Mouse (Mus musculus): Measurements from ENCODE around the gene Ncor2. TPM values are rescaled to one million over a fixed set of nuclear protein-coding genes. Genes with fewer than 3 reads are reported as not detected.

Gene Ncor2
- total RNA-seq, 1 experiment from 2014 or later, result 10.7 TPM

- ATAC-seq (replicated peaks in 1 of 2; ENCODE audit: insufficient read depth in 1 of 2, low FRiP score in 2 of 2, low TSS enrichment in 1 of 2, low read depth in 1 of 2, poor library complexity in 2 of 2, severe bottlenecking in 2 of 2), result peak; percentile 12 to 18; a peak in 1 of 4 replicates
Observed at GRCm38 (mm10) chr5:125071919-125072318, 107.1 kb downstream of the Ncor2 start.

- ATAC-seq (replicated peaks in 1 of 2; ENCODE audit: insufficient read depth in 1 of 2, low FRiP score in 2 of 2, low TSS enrichment in 1 of 2, low read depth in 1 of 2, poor library complexity in 2 of 2, severe bottlenecking in 2 of 2), result no peak
Observed at GRCm38 (mm10) chr5:125070399-125070798, 108.6 kb downstream of the Ncor2 start.

- ATAC-seq (replicated peaks in 1 of 2; ENCODE audit: insufficient read depth in 1 of 2, low FRiP score in 2 of 2, low TSS enrichment in 1 of 2, low read depth in 1 of 2, poor library complexity in 2 of 2, severe bottlenecking in 2 of 2), result no peak
Observed at GRCm38 (mm10) chr5:125069916-125070315, 109.1 kb downstream of the Ncor2 start.

DNA sequence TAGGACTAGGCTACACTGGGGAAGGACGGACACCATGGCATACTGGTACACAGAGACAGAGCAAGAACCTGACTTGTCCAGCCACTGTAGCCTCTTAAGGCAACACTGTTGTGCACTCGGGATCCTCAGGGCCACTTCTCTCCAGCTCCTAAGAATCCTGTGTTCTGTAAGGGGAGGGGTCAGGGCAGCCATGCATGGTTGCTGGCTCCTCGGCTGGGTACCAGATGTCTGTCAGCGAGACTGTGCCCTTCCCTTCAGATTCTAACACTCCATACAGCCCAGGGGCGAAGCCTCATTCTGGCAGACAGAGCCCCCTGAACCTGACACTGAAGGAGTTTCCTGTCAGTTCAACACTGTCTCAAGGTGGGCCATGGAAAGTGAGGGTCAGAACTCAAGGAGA is 109.6 kb downstream of the Ncor2 start:
- no peak for ATAC-seq (replicated peaks in 1 of 2; ENCODE audit: insufficient read depth in 1 of 2, low FRiP score in 2 of 2, low TSS enrichment in 1 of 2, low read depth in 1 of 2, poor library complexity in 2 of 2, severe bottlenecking in 2 of 2)

DNA sequence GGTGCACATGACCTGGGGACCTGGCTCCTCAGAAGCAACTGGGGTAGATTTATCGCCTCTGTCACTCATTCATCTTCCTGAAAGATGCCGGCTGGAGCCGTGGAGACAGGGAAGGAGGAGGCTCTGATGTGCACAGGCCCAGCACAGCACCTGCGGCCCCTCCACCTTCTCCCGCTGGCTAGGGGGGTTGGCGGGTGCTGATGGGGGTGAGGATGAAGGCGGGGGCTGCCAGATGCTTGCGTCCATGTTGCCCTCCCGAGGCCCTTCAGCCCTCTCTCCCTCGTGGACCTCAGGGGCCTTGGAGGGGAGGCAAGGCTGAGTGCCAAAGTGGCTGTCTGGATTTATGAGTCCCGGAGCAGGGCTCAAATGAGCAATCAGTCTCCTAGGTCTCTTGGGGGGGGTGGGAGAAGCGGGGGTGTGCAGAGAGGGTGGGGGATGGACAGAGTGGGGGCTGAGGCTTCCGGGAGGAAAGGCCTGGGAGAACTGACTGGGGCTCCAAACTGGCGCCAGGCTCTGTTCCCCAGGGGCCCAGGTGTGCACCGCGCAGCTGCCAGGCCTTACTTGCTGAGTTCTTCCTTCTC is 110.6 kb downstream of the Ncor2 start:
- no peak for ATAC-seq (replicated peaks in 1 of 2; ENCODE audit: insufficient read depth in 1 of 2, low FRiP score in 2 of 2, low TSS enrichment in 1 of 2, low read depth in 1 of 2, poor library complexity in 2 of 2, severe bottlenecking in 2 of 2)

DNA sequence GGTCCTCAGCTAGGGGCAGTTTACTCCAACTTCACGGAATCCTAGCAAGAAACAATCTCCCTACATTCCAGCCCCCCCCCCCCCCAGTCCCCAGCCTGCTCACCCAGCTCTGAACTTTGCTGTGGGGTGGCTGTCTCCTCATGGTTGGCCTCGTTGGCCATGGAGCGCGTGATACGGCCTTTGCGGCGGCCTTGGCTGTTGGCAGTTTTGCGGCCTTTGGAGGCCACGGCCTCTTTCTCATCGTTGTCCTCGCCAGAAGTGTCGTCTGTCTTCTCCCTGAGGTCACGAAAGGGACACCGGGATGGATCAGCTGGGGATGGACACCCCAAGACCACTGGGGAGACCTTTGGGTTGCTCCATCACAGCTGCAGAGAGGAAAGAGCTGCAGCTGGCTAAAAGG is 111.3 kb downstream of the Ncor2 start:
- ATAC-seq (replicated peaks in 1 of 2; ENCODE audit: insufficient read depth in 1 of 2, low FRiP score in 2 of 2, low TSS enrichment in 1 of 2, low read depth in 1 of 2, poor library complexity in 2 of 2, severe bottlenecking in 2 of 2), result no peak

GRCm38 (mm10) chr5:125066479-125067471 is 112.2 kb downstream of the Ncor2 start:
- ATAC-seq (replicated peaks in 1 of 2; ENCODE audit: insufficient read depth in 1 of 2, low FRiP score in 2 of 2, low TSS enrichment in 1 of 2, low read depth in 1 of 2, poor library complexity in 2 of 2, severe bottlenecking in 2 of 2), result peak in 1 of 2 experiments; percentile 34; a peak in 2 of 4 replicates

DNA sequence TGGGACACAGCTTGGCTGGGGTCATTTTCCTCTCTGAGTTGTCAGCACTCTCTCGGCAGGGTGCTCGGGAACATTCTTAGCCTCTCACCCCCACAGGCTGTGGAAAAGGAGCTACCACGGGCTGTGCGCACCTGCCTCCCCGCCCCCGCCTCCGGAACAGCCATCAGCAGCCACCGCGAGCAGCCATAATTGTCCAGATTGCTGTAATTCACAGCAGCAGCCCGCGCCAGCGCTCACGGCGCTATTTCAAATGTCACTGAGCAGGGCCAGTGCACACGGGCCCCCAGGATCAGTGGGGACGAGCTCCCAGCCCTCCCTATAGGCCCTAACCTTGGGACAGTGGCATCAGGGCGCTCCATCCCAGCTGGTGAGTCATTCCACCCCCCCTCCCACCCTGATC is 116.0 kb downstream of the Ncor2 start:
- no peak for ATAC-seq (replicated peaks in 1 of 2; ENCODE audit: insufficient read depth in 1 of 2, low FRiP score in 2 of 2, low TSS enrichment in 1 of 2, low read depth in 1 of 2, poor library complexity in 2 of 2, severe bottlenecking in 2 of 2)

GRCm38 (mm10) chr5:125058267-125058668 is 120.8 kb downstream of the Ncor2 start:
- ATAC-seq (replicated peaks in 1 of 2; ENCODE audit: insufficient read depth in 1 of 2, low FRiP score in 2 of 2, low TSS enrichment in 1 of 2, low read depth in 1 of 2, poor library complexity in 2 of 2, severe bottlenecking in 2 of 2), result peak; percentile 34 to 61

GRCm38 (mm10) chr5:125057555-125058266 is 121.3 kb downstream of the Ncor2 start:
- ATAC-seq (replicated peaks in 1 of 2; ENCODE audit: insufficient read depth in 1 of 2, low FRiP score in 2 of 2, low TSS enrichment in 1 of 2, low read depth in 1 of 2, poor library complexity in 2 of 2, severe bottlenecking in 2 of 2), result 0 out of 4 replicates have a peak, but pooled peaks have one; percentile 12 to 20

DNA sequence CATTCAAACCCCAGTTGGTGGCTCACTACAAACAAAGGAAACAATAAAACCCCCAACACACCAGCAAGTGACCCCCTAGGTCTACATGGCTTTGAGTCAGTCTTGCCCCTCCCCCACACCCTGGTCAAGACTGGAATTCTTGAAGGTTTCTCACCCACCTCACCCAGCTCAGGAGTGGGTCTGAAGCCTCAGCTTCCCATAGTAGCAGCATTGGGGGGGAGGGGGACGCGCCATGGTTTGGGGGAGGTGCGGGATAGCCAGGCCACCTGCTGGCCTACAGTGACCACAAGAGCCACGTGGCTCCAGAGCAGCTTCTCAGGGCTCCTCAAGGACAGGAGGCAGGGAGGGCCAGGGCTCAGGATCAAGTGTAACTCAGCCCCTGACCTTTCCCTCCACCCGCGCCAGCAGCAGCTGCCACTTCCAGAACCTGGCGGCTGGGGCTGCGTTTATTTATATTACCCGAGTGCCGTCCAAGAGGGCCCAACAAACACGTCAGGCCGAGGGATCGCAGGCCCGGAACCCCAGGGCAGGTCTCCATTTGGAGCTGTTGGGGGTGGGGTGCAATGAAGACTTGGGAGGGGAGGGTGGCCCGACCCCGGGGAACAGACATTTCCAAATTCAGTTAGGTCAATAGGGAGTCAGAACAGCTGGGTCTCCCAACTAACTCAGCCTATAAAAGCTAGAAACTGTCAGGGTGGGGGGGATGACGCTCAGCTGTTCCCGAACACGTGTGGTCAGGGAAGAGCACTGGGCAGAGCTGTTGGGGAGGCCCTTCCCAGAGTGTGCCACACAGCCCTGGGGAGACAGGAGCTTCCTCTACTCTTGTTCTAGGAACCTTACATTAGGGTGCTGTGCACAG is 122.1 kb downstream of the Ncor2 start:
- ATAC-seq (replicated peaks in 1 of 2; ENCODE audit: insufficient read depth in 1 of 2, low FRiP score in 2 of 2, low TSS enrichment in 1 of 2, low read depth in 1 of 2, poor library complexity in 2 of 2, severe bottlenecking in 2 of 2), result no peak

- ATAC-seq (replicated peaks in 1 of 2; ENCODE audit: insufficient read depth in 1 of 2, low FRiP score in 2 of 2, low TSS enrichment in 1 of 2, low read depth in 1 of 2, poor library complexity in 2 of 2, severe bottlenecking in 2 of 2), result no peak
Observed at GRCm38 (mm10) chr5:125056331-125056695, 122.7 kb downstream of the Ncor2 start.

DNA sequence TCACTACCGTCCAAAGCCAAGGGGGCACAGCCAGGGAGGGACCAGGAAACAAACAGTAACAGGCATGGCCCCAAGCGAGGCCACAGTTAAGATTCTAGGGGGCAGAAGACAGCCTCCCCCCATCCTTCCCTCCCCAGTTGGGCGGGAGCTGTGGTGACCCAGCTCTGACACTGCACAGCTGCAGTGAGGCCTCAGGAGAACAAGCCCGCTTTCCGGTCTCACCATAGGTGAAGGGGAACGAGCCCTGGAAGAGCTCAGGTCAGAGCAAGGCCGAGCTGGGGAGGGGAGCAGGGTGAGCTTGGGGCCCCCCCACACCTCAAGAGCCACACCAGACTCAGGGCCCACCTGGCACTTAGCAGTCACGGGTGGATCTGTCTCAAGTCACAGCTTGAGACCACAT is 123.1 kb downstream of the Ncor2 start:
- peak; percentile 29 to 36; a peak in 3 of 4 replicates for ATAC-seq (replicated peaks in 1 of 2; ENCODE audit: insufficient read depth in 1 of 2, low FRiP score in 2 of 2, low TSS enrichment in 1 of 2, low read depth in 1 of 2, poor library complexity in 2 of 2, severe bottlenecking in 2 of 2)

GRCm38 (mm10) chr5:125053661-125054060 is 125.4 kb downstream of the Ncor2 start:
- ATAC-seq (replicated peaks in 1 of 2; ENCODE audit: insufficient read depth in 1 of 2, low FRiP score in 2 of 2, low TSS enrichment in 1 of 2, low read depth in 1 of 2, poor library complexity in 2 of 2, severe bottlenecking in 2 of 2), result no peak

DNA sequence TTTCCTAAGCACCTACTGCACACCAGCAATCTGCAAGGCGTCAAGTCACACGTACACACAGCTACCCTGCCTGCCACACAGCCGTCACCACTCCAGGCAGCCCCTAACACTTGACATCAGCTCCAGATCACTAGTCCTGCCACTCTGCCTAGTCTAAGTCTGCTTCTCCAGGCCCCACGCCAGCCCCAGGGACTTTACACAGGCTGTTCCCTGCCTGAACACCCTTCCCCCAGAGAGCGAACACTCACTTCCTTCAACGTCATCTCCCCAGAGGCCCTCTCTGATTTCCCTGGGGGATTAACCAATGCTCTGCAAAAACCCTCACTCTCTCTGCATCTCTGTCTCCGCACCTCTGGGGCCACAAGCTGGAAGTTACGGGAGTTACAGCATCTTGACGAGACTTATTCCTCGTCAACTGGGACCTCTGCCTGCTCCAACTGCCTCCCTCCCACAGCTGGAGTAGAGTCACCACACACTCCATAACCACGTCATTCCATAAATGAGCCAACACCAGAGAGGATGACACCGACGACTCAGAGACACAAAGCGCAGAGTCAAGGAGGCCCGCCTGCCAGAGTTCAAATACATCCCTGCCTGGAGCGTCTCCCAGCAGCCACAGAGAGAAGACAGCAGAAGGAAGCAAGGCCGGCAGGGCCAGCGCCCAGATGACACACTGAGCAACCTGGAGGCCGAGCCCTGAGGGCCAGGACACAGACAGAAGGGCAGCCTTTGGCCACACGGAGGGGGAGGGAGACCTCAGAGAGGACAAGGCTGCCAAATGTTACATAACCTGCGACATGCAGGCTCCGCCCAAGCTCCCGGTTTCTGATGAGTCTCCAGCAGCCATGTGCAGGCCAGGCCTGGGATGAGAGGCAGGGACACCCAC is 126.2 kb downstream of the Ncor2 start:
- ATAC-seq (replicated peaks in 1 of 2; ENCODE audit: insufficient read depth in 1 of 2, low FRiP score in 2 of 2, low TSS enrichment in 1 of 2, low read depth in 1 of 2, poor library complexity in 2 of 2, severe bottlenecking in 2 of 2), result 0 out of 4 replicates have a peak, but pooled peaks of 1 of the 2 experiments have one; percentile 13

DNA sequence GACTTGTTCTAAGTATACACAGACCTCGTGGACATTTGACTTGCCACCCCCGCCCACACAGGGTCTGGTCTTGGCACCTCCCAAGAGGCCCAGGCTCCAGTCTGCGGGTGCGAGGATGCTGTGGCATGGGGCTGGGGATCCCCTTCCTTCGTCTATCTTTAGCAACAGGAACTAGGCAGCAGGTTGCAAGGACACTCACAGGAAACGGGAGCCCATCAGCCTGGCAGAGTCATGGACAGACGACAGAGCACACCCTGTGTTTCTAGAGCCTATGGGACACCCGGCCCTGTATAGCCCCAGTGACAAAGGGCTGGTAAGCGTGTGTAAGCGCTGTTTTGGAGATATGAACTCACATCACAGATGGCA is 126.8 kb downstream of the Ncor2 start:
- ATAC-seq (replicated peaks in 1 of 2; ENCODE audit: insufficient read depth in 1 of 2, low FRiP score in 2 of 2, low TSS enrichment in 1 of 2, low read depth in 1 of 2, poor library complexity in 2 of 2, severe bottlenecking in 2 of 2), result peak in 1 of 2 experiments; percentile 18; a peak in 1 of 4 replicates

All from hematopoietic stem cell, adult 5-6 weeks (primary cell).